Mouse (Mus musculus) ES-Bruce4 (cell line): ENCODE measurements around the gene Rph3al. TPM values are rescaled to one million over a fixed set of nuclear protein-coding genes. Genes with fewer than 3 reads are reported as not detected.

Source experiments
- H3K27ac ChIP-seq: 2 replicates; pipeline ENCODE4 v1.5.1; 2012; ENCODE audit warnings: low read length, inconsistent platforms; ENCODE audit not compliant: insufficient read depth
- H3K27me3 ChIP-seq: 2 replicates; pipeline ENCODE4 v1.6.1; 2012; ENCODE audit warnings: mild to moderate bottlenecking, low read length, inconsistent platforms; ENCODE audit not compliant: control insufficient read depth, poor library complexity, insufficient read depth, severe bottlenecking
- H3K36me3 ChIP-seq: 2 replicates; pipeline ENCODE4 v1.6.1; 2012; ENCODE audit warnings: inconsistent platforms, mild to moderate bottlenecking, low read length, moderate library complexity; ENCODE audit not compliant: control insufficient read depth, poor library complexity, insufficient read depth, severe bottlenecking
- H3K4me1 ChIP-seq: one replicate; pipeline ENCODE4 v1.8.1; 2011; ENCODE audit warnings: low read length; ENCODE audit not compliant: control insufficient read depth, insufficient read depth
- H3K4me3 ChIP-seq: 2 replicates; pipeline ENCODE4 v1.5.1; 2011; ENCODE audit warnings: low read depth, mild to moderate bottlenecking, low read length
- H3K9ac ChIP-seq: 2 replicates; pipeline ENCODE4 v1.6.1; 2012; ENCODE audit warnings: low read depth, mild to moderate bottlenecking, inconsistent platforms; ENCODE audit not compliant: poor library complexity, severe bottlenecking
- H3K9me3 ChIP-seq: replicated peaks from 2 replicates; pipeline ENCODE4 v1.6.1; 2012; ENCODE audit warnings: mild to moderate bottlenecking, low read length, inconsistent platforms; ENCODE audit not compliant: control insufficient read depth, poor library complexity, insufficient read depth, severe bottlenecking
- CTCF ChIP-seq: IDR thresholded peaks from one replicate; pipeline ENCODE4 v1.8.1; 2011; ENCODE audit warnings: low read depth, low read length
- EP300 ChIP-seq: IDR thresholded peaks from 2 replicates; pipeline ENCODE4 v1.6.1; 2011; ENCODE audit warnings: low read depth, low read length; ENCODE audit not compliant: insufficient read depth
- POLR2A ChIP-seq: IDR thresholded peaks from one replicate; pipeline ENCODE4 v1.8.1; 2011; ENCODE audit warnings: low read length; ENCODE audit not compliant: insufficient read depth
- polyA plus RNA-seq: library from polyadenylated mRNA; stranded (reverse); fragments of >200 nt; gene quantifications from 2 replicates; pipeline ENCODE4 v1.2.4, GENCODE M21; 2011; ENCODE audit warnings: low read depth; ENCODE audit not compliant: missing spikeins, insufficient read depth, insufficient read length

Rph3al gene
- polyA plus RNA-seq, 1 experiment, result 3.7 TPM

DNA sequence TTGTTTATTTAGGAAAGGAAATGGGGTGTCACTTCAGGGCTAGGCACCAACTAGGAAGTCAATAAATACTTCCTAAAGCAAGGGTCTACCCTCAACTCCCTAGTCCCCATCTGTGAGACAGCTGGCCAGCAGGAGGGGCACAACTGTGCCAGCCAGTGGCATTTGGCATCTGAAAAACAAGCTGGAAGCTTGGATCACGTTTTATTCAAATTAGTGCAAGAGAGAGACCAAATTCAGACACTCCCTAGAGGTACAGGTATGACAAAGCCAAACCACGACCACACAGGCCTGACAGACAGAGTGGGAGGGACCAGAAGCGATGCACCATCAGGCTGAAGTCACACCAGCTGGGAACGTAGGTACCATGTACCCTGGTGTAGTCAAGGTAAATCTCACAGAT, 71.4 kb downstream of the Rph3al start:
- Histone ChIP-seq H3K4me1 (no peaks in the 10 kb centered on the region), H3K36me3 (no peaks in the 10 kb centered on the region), H3K27me3 (no peaks in the 10 kb centered on the region), H3K27ac (no peak overlapping the region), H3K4me3 (no peak overlapping the region), H3K9ac (no peak overlapping the region), H3K9me3 (no peaks in the 10 kb centered on the region)
- TF ChIP-seq CTCF (no peak), POLR2A (no peak), EP300 (no peak)

DNA sequence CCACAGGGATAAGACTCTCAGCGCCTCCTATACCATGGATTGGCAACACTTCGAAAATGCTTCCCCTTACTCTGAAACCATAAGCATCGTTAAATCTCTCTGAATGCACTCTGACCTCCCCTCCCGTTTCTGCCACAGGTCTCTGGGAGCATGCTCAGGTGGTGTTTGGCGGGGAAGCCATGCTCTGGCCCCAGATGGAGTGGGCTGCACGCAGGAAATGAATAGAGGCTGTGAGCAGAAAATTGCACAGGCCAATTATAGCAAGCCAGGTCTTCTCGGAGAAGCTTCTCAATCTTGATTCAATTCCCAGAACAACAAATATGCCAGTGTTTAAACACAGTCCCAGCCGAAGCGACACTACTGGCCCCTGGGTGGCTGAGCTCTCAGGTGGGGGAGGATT, 72.4 kb downstream of the Rph3al start:
- no peaks in the 10 kb centered on the region for H3K27me3 ChIP-seq
- H3K4me1 ChIP-seq, result no peaks in the 10 kb centered on the region
- TF ChIP-seq EP300 (no peak), CTCF (no peak), POLR2A (no peak)
- no peak overlapping the region for H3K4me3 ChIP-seq
- H3K9ac ChIP-seq, result no peak overlapping the region
- no peaks in the 10 kb centered on the region for H3K9me3 ChIP-seq
- no peak overlapping the region for H3K27ac ChIP-seq
- no peaks in the 10 kb centered on the region for H3K36me3 ChIP-seq

DNA sequence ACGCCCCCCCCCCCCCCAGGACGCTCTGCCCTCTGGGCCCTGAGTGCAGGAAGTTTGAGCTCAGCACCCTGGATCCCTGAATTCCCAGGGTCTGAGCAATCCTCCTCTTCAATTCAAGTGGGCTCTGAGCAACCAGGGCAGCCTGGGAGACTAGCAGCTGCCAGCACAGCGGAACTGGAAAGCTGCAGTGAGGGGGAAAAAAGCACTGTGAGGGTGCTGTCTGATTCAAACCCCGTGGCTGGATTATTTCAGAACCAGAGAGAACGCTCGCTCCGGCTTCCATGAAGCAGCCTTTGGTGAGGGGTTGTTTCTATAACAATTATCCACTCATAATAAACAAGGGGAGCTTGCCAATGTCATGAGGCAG, 73.0 kb downstream of the Rph3al start:
- H3K27ac ChIP-seq, result no peak overlapping the region

DNA sequence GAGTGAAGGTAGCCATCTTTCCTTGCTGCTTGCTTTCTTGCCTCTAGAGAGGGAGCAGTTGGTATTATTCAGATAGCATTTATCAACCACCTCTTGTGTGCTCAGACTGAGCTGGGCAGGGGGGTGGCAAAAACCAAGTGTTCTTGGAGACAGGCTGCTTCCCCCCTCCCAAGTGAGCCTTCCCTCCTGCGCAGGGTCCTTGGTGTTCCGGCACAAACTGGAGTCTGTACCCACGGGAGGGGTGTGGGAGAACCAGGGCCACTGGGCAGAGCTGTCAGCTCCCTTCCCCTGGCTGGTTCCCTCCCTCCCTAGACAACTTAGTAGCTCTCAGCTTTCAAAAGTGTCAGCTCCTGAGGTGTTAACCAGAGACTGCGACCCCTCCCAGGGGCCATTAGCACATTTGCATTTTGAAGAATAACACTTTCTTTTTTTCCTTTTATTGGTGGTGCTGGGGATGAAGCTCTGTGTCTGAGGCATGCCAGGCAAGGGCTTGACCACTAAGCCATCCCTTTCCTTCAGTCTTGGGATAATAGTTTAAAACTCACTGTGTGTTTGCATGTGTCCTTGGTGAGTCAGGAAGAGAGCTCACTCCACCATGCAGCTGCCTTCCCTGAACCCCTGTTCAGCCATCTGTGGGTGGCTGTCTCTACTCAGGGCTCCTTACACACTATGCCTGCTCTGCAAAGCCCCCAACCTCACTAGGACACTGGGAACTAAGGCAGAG, 73.5 kb downstream of the Rph3al start:
- Histone ChIP-seq H3K9me3 (no peaks in the 10 kb centered on the region), H3K36me3 (no peaks in the 10 kb centered on the region), H3K9ac (no peak overlapping the region), H3K27me3 (no peaks in the 10 kb centered on the region), H3K4me3 (no peak overlapping the region), H3K27ac (no peak overlapping the region), H3K4me1 (no peaks in the 10 kb centered on the region)
- TF ChIP-seq POLR2A (no peak), EP300 (no peak), CTCF (no peak)

More for the DNA sequence above, 73.0 kb downstream of the Rph3al start:
- Histone ChIP-seq H3K36me3 (no peaks in the 10 kb centered on the region), H3K9ac (no peak overlapping the region), H3K9me3 (no peaks in the 10 kb centered on the region), H3K4me1 (no peaks in the 10 kb centered on the region), H3K4me3 (no peak overlapping the region), H3K27me3 (no peaks in the 10 kb centered on the region)
- no peak for TF ChIP-seq EP300
- no peak for TF ChIP-seq CTCF
- no peak for TF ChIP-seq POLR2A

DNA sequence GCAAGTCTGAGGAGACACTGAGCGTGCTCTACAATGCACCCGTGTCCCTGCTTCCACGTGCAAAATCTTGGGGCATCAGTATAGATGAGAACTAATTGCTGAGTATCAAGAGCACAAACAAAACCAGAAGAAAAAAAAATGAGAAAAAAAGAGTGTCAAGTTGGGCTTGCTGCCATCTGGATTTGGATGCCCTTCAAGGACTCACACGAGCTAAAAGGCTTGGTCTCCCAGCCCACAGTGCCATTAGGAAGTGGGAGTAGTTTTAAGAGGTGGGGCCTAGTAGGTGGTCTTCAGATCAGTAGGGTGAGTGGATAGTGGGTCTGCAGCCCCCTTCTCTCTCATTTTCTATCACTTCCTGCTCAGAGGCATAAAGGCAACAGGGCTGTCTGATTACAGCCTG, 75.8 kb downstream of the Rph3al start:
- no peaks in the 10 kb centered on the region for H3K9me3 ChIP-seq
- no peak overlapping the region for H3K9ac ChIP-seq
- H3K4me3 ChIP-seq, result no peak overlapping the region
- TF ChIP-seq CTCF, result no peak
- TF ChIP-seq EP300, result no peak
- no peak for TF ChIP-seq POLR2A
- no peak overlapping the region for H3K27ac ChIP-seq
- no peaks in the 10 kb centered on the region for H3K4me1 ChIP-seq
- no peaks in the 10 kb centered on the region for H3K36me3 ChIP-seq
- H3K27me3 ChIP-seq, result no peaks in the 10 kb centered on the region

DNA sequence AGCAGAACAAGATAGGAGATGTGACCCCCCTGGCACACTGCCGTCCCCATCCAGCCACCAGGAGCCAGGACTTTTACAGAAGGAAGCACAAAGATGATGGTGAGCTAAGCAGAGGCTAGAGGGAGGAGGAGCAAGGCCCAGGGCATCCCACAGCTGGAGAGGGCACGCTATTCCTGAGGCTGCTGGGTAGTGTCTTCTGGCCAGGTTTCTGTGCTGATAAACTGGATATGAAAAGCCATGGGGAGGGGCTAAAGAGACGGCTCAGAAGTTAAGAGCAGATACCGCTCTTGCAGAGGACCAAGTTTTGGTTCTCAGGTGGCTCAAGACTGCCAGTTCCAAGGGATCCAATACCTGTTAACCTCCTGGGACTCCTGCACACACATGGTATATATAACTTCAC, 76.6 kb downstream of the Rph3al start:
- no peaks in the 10 kb centered on the region for H3K36me3 ChIP-seq
- no peak for TF ChIP-seq EP300
- TF ChIP-seq CTCF, result no peak
- TF ChIP-seq POLR2A, result no peak
- no peaks in the 10 kb centered on the region for H3K4me1 ChIP-seq
- no peaks in the 10 kb centered on the region for H3K27me3 ChIP-seq
- H3K4me3 ChIP-seq, result no peak overlapping the region
- H3K9ac ChIP-seq, result no peak overlapping the region
- H3K27ac ChIP-seq, result no peak overlapping the region
- no peaks in the 10 kb centered on the region for H3K9me3 ChIP-seq
